Mouse (Mus musculus): Measurements from ENCODE around the gene Slc17a1.
A peak's percentile ranks its signal among the peaks of the same experiment; 100 is the strongest.

The Slc17a1 gene

DNA sequence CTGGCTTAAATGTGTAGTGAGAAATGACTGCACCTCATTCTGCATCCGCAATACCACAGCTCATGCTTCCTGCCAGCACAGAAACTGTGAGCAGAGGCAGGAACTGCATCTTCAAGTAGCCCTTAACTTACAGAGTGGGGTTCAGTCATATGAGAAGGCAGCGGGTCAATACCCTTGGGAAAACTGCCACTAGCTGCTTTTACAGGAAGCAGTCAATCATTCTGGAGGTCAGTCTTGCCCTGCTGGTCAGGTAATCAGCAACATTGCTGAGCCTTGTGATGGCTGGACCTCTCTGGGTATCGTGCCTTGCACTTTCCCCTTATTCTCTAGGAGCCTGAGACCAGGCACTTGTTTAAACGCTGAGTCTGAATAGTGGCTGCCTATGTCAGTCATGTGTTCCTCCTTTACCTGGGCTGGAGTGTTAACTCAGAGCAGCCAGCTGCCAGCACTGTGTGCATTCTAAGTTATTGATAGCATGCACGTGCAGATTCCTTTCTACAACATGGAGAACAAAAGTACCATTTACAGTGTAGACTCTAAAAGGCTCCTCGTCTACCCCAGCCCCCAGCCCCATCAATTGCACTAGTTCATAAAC lies 21.6 kb downstream of the Slc17a1 start:
- DNase-seq = peak; percentile 61 to 66

- no peak for DNase-seq
Measured at GRCm38 (mm10) chr13:23892592-23893268, 25.2 kb downstream of the Slc17a1 start.

- no peak for DNase-seq
Measured at GRCm38 (mm10) chr13:23893269-23893593, 25.7 kb downstream of the Slc17a1 start.

GRCm38 (mm10) chr13:23898242-23898641 lies 30.7 kb downstream of the Slc17a1 start:
- peak; percentile 29 to 38 for DNase-seq

GRCm38 (mm10) chr13:23906906-23907305 lies 39.4 kb downstream of the Slc17a1 start:
- no peak for DNase-seq

- DNase-seq = no peak
Measured at GRCm38 (mm10) chr13:23910121-23910520, 42.6 kb downstream of the Slc17a1 start.

DNA sequence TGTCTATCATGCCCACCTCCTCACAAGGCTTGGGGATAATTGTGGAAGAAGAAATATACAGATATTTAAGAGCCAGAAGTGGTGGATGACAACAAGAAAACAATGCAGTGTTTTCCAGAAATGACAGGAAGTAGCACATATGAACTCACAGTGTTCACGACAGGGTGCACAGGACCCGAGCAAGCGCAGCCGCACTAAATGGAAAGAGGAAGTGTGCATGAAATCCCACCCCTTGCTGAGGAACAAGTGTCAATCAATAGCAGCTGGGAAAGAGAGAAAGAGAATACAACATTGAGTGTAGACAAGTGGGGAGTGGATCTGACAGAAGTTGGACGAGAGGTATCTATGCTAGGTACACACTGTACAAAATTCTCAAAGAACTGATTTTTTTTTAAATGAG lies 43.8 kb downstream of the Slc17a1 start:
- DNase-seq = no peak

- peak; percentile 22 to 41 for DNase-seq
Measured at GRCm38 (mm10) chr13:23913791-23914306, 46.3 kb downstream of the Slc17a1 start.

DNA sequence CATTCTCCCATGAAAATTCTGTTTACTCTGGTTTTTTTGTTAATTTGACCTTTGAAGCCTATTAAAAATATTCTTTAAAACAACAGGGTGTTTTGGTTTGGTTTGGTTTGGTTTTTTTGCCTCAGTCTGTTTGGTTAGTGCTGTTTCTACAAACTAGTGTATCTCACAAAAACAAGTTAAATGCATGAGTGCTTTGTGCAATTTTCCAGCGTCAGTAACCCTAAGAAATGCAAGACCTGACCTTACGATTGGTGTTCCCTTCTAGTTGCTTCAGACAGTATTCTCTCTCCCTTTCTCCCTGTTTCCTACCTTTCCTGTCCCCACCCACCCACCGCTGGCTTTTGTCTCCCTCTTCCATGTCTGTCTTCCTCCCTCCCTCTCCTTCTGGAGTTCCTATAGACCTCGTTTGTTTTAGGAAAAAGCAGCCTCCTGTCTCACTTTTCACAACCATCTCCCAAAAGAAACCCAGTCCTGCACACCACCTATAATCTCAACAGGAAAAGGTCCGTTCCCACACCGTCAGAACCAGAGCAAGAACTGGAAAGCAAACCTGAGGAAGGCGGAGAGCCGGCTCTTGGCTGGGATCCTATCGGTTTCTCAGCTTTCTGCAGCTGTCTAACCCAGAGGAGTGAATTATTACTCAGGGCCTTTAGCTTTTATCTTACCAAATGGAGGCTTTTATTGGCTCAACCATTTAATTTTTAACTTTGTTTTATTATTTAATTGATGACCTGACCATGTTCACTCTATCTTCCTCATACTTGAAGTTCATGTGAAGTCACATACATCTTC lies 47.0 kb downstream of the Slc17a1 start, which contains the start of gene Slc17a4:
TSS of gene Slc17a4 (minus strand) at position 634 of the 792 bp plus-strand sequence.
- peak; percentile 36 to 45 for DNase-seq

DNA sequence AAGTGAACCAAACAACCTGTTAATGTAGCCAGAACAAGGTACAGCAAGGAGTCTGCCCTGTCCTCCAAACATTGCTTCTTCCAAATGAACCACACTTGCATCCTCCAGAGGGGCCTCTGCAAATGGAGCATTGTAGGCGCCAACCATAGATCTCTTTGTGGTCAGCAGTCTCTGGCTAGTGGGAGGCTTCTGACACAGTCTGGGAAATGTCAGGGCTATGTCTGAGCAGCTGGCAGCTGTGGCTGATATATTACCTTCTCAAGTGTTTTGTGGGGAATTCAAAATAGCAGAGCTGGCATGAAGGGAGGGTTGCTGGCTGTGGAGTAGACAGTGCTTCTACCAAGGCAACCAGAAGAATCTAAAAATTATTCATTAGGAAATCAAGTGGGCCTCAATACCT lies 48.6 kb downstream of the Slc17a1 start:
- DNase-seq = no peak

DNA sequence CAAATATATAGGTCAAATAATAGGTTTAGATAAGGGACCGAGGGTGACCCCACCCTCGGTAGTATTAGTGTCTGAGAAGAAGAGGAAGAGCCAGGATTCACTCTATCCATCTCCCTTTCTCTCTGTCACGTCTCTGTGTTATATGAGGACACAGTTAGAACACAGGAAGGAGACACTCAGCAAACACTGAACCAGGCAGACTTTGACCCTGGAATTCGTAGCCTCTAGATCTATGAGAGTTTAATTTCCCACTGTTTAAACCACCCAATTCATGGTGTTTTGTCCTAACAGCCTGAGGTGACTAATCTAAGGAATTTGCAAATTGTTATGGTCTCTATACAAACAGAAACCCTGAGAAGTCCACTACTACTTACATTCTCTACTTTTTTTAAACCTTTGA lies 50.1 kb downstream of the Slc17a1 start:
- DNase-seq = peak; percentile 32 to 35

GRCm38 (mm10) chr13:23925792-23926191 lies 58.2 kb downstream of the Slc17a1 start:
- no peak for DNase-seq

DNA sequence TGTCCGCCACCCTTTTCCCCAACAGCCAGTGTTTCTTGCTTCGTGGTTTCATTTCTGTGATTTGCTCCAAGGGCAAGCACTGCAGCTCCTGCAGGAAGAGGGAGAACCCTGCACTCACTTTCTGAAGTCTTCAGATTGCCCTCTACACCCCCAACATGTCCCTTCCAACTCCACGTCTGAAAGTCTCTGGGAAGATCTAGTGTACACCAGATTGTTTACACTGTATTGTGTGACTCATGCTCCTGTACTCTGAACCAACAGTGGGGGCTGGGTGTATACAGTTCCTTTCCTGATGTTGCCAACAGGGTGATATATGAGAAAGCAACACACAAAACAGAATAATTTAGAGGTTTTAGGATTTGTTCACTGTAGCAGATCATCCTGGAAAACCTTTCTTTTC lies 61.1 kb downstream of the Slc17a1 start:
- DNase-seq = no peak

DNA sequence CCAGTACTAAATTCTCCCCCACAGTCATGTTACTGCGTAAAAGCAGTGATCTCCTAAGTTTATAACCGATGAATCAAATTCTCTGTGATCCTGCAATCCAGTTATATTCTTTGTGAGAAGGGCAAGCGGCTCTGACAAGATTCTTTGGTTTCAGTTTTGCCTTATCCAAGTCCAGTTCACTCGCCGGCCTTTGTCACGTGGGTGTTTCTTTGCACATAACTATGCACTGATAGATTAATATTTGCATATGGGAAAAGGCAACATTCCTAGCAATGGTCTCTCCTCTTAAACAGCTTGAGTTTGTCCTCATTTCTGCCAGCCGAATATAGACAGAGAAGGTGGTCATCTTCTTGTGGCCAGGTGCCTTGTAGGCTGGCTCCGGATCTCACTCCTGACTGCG lies 62.9 kb downstream of the Slc17a1 start:
- no peak for DNase-seq

- DNase-seq = no peak
Measured at GRCm38 (mm10) chr13:23930904-23931303, 63.4 kb downstream of the Slc17a1 start.

DNA sequence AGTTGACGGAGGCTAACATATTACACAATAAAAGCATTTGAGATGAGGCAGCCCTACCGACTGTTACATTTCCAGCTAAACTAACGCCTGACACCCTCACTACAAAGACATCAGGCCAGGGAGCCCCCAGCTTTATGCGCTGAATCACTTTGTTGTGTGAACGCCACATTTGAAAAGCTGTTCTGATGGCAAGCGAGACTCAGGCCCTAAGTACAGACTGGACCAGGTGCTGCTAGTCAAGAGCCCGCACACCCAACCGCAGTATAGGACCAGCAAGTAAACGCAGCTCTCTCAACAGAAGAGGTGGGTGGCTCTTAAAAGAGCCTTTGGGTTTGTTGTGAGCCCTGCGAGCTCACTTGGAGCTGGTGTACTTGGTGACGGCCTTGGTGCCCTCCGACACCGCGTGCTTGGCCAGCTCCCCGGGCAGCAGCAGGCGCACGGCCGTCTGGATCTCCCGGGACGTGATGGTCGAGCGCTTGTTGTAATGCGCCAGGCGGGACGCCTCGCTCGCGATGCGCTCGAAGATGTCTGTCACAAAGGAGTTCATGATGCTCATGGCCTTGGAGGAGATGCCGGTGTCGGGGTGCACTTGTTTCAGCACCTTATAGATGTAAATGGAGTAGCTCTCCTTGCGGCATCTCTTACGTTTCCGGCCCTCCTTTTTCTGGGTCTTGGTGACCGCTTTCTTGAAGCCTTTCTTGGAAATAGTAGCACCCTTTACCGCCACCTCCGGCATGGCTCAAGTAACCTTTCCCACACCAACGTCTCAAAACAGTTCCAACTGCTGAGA lies 66.1 kb downstream of the Slc17a1 start, which contains the start of gene Hist1h2ba:
TSS of gene Hist1h2ba (minus strand) at position 736 of the 790 bp plus-strand sequence.
- no peak for DNase-seq

DNA sequence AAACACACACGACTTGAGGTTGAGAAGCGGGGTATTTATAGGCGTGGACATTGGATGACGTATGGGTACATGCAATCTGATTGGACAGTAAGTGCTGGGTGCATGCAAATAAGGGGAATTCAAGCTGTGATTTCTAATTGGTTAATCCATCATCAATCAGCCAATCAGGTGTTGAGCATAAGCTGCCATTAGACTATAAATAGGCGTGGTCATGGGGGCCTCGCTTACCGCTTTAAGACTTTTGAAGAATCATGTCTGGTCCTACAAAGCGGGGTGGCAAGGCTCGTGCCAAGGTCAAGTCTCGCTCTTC lies 66.6 kb downstream of the Slc17a1 start, which contains the start of gene Hist1h2aa:
TSS of gene Hist1h2aa (plus strand) at position 252 of the 310 bp plus-strand sequence.
- no peak for DNase-seq

GRCm38 (mm10) chr13:23938699-23939098 lies 71.1 kb downstream of the Slc17a1 start:
- DNase-seq = peak; percentile 64 to 82

GRCm38 (mm10) chr13:23940291-23940690 lies 72.7 kb downstream of the Slc17a1 start:
- DNase-seq = peak; percentile 24 to 41

DNA sequence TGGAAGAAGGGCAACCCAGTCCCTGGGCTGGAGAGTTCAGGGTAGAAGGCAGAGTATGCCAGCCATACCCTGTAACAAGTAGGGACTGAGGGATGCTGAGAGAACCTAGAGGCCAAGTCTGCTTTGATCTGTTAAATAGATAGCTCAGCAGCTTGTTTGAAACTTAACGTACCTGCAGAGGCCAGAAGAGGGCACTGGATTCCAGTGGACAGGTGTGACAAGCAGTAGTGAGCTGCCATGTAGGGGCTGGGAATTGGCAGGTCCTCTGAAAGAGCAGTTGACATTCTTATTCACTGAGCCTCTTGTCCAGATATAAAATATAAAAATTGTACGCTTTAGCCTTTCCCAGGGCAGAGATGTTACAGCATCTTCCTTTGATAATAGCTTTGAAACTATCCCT lies 75.3 kb downstream of the Slc17a1 start:
- no peak for DNase-seq
